Mouse (Mus musculus): ENCODE measurements at regions not wholly inside any gene's neighbourhood (a gene's known extent, or its start where the extent isn't known, plus 50 kb on each side); places are given as distances from the start of the nearest gene placed in this dataset.

DNA sequence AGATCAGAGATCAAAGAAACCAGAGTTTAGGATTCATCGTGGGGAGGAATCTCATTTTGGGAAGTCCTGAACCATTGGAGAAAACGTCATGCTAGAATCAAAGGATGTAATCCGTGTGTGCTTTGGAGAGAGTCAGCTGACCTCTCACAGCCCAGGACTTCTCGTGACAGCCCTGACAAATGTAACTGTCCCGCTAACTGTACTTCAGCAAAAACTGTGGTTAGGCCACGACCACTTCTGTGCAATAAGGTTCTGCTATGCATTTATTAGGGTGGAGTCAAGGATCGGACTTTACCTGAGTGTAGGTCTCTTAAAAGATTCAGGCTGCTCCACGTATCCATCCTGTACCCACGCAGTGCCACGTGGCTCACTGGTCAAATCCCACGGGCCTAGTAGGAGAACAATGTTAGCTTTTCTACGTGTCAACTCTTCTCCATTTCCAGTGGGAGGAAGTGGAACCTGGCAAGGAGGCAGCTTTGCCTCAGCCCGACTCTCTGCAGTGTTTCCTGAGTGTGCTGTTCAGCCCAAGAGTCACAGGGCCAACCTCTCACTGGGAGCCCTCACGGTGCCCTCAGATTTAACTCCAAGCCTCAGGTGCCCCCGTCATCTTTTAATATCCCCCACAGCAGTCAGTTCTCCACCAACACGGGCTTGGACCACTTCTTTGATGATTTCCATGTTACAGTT is 88.1 kb downstream of the Il12a start:
- Histone ChIP-seq H3K36me3 (ENCODE audit: control insufficient read depth, insufficient read depth, low read length) (no peaks in the 10 kb centered on the region), H3K9me3 (ENCODE audit: control insufficient read depth, low read length) (no peaks in the 10 kb centered on the region), H3K9ac (ENCODE audit: low read depth, low read length, severe bottlenecking) (no peak overlapping the region), H3K27me3 (ENCODE audit: control insufficient read depth, insufficient read depth, low read length) (no peaks in the 10 kb centered on the region), H3K4me1 (ENCODE audit: control insufficient read depth, insufficient read depth, low read length) (0 out of 2 replicates have a peak, but pooled peaks cover 2% of the 10 kb centered on the region), H3K4me3 (replicated peaks; ENCODE audit: low read length) (no peak overlapping the region), H3K4me2 (replicated peaks; ENCODE audit: low read depth, low read length, severe bottlenecking) (no peak overlapping the region), H3K27ac (replicated peaks; ENCODE audit: low read depth, low read length) (no peak overlapping the region)
- WGBS: 83% methylated on average over 16 of the region's 16 CpGs
- ATAC-seq (ENCODE audit: low FRiP score, low read depth): no peak
- no peak for TF ChIP-seq POLR2A (IDR thresholded peaks at IDR 0.05; ENCODE audit: borderline replicate concordance, extremely low read depth, insufficient read depth, insufficient read length)
- DNase-seq (ENCODE audit: low spot score): no peak

DNA sequence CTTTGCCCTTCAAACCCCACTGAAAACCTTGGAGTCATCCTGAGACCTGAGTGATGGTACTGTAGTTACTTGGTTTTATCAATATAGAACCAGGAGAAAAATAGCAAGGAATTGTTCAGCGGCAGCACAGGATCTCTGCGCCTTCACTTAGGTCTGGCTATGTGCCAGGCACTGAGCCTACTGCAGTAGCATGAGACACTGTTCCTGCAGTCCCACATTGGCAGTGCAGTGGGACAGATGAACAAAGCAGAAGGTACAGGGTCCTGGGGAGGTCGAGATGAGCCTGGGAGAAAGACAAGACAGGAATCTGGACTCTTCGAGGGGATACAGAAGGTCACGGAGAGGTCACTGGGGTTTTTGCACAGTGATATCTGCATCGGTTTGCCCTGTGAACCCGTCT is 88.5 kb upstream of the 1110032F04Rik start:
- Histone ChIP-seq H3K36me3 (ENCODE audit: control insufficient read depth, insufficient read depth, low read length) (no peaks in the 10 kb centered on the region), H3K27me3 (ENCODE audit: control insufficient read depth, insufficient read depth, low read length) (no peaks in the 10 kb centered on the region), H3K4me1 (ENCODE audit: control insufficient read depth, insufficient read depth, low read length) (0 out of 2 replicates have a peak, but pooled peaks cover 2% of the 10 kb centered on the region), H3K27ac (replicated peaks; ENCODE audit: low read depth, low read length) (no peak overlapping the region), H3K4me3 (replicated peaks; ENCODE audit: low read length) (no peak overlapping the region), H3K9me3 (ENCODE audit: control insufficient read depth, low read length) (no peaks in the 10 kb centered on the region), H3K9ac (ENCODE audit: low read depth, low read length, severe bottlenecking) (no peak overlapping the region), H3K4me2 (replicated peaks; ENCODE audit: low read depth, low read length, severe bottlenecking) (no peak overlapping the region)
- 51% methylated on average over 7 of the region's 7 CpGs for WGBS
- ATAC-seq (ENCODE audit: low FRiP score, low read depth) (no peak), DNase-seq (ENCODE audit: low spot score) (no peak)
- no peak for TF ChIP-seq POLR2A (IDR thresholded peaks at IDR 0.05; ENCODE audit: borderline replicate concordance, extremely low read depth, insufficient read depth, insufficient read length)

DNA sequence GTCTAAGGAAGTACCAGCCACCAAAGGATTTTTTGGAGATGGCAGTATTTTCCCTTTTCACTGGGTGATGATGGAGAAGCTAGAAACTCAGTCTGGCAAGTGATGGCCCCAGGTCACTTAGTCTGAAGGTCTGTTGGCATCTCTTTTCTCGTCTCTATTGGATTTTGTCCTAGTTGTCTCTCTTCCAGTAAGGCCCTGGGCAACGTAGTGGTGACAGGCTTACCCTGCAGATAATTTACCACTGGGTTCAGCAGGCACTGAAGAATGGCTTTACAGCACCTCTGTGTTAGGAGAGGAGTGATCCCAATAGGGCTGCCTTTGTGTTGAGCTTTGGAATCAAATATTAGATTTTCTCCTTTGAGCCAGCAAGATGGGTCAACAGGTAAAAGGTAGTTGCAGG is 87.9 kb upstream of the 1110032F04Rik start:
- H3K36me3 ChIP-seq (ENCODE audit: control insufficient read depth, insufficient read depth, low read length): no peaks in the 10 kb centered on the region
- 0 out of 2 replicates have a peak, but pooled peaks cover 2% of the 10 kb centered on the region for H3K4me1 ChIP-seq (ENCODE audit: control insufficient read depth, insufficient read depth, low read length)
- 19% methylated on average over 2 of the region's 2 CpGs for WGBS
- no peak overlapping the region for H3K27ac ChIP-seq (replicated peaks; ENCODE audit: low read depth, low read length)
- H3K9ac ChIP-seq (ENCODE audit: low read depth, low read length, severe bottlenecking): no peak overlapping the region
- no peaks in the 10 kb centered on the region for H3K27me3 ChIP-seq (ENCODE audit: control insufficient read depth, insufficient read depth, low read length)
- no peak for TF ChIP-seq POLR2A (IDR thresholded peaks at IDR 0.05; ENCODE audit: borderline replicate concordance, extremely low read depth, insufficient read depth, insufficient read length)
- no peak overlapping the region for H3K4me3 ChIP-seq (replicated peaks; ENCODE audit: low read length)
- H3K9me3 ChIP-seq (ENCODE audit: control insufficient read depth, low read length): no peaks in the 10 kb centered on the region
- no peak overlapping the region for H3K4me2 ChIP-seq (replicated peaks; ENCODE audit: low read depth, low read length, severe bottlenecking)
- DNase-seq (ENCODE audit: low spot score) (no peak), ATAC-seq (ENCODE audit: low FRiP score, low read depth) (no peak)

DNA sequence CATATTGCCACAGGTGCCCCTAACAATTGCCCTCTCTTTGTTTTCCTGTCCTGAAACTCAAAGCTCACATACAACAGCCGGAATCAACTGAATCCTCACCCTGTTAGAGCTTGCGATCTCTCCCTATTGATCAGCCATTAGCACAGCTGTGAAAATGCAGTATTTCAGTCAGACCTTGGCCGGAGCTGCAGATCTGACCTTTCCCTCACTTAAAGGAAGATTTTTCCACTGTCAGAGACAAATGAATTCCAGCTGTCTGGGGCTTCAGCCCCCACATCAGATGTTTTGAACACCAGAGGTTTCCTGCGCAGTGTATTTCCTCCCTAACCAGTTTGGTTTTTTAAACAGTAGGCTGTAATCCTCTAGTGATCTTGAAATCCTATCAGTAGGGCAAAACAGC is 87.0 kb upstream of the 1110032F04Rik start:
- H3K4me1 ChIP-seq (ENCODE audit: control insufficient read depth, insufficient read depth, low read length): 0 out of 2 replicates have a peak, but pooled peaks cover 2% of the 10 kb centered on the region
- H3K36me3 ChIP-seq (ENCODE audit: control insufficient read depth, insufficient read depth, low read length): no peaks in the 10 kb centered on the region
- no peak overlapping the region for H3K9ac ChIP-seq (ENCODE audit: low read depth, low read length, severe bottlenecking)
- H3K9me3 ChIP-seq (ENCODE audit: control insufficient read depth, low read length): no peaks in the 10 kb centered on the region
- no peak for TF ChIP-seq POLR2A (IDR thresholded peaks at IDR 0.05; ENCODE audit: borderline replicate concordance, extremely low read depth, insufficient read depth, insufficient read length)
- H3K27me3 ChIP-seq (ENCODE audit: control insufficient read depth, insufficient read depth, low read length): no peaks in the 10 kb centered on the region
- H3K4me2 ChIP-seq (replicated peaks; ENCODE audit: low read depth, low read length, severe bottlenecking): no peak overlapping the region
- DNase-seq (ENCODE audit: low spot score): peak; percentile 28
- no peak overlapping the region for H3K27ac ChIP-seq (replicated peaks; ENCODE audit: low read depth, low read length)
- ATAC-seq (ENCODE audit: low FRiP score, low read depth): no peak
- 17% methylated on average over 4 of the region's 4 CpGs for WGBS
- H3K4me3 ChIP-seq (replicated peaks; ENCODE audit: low read length): no peak overlapping the region

DNA sequence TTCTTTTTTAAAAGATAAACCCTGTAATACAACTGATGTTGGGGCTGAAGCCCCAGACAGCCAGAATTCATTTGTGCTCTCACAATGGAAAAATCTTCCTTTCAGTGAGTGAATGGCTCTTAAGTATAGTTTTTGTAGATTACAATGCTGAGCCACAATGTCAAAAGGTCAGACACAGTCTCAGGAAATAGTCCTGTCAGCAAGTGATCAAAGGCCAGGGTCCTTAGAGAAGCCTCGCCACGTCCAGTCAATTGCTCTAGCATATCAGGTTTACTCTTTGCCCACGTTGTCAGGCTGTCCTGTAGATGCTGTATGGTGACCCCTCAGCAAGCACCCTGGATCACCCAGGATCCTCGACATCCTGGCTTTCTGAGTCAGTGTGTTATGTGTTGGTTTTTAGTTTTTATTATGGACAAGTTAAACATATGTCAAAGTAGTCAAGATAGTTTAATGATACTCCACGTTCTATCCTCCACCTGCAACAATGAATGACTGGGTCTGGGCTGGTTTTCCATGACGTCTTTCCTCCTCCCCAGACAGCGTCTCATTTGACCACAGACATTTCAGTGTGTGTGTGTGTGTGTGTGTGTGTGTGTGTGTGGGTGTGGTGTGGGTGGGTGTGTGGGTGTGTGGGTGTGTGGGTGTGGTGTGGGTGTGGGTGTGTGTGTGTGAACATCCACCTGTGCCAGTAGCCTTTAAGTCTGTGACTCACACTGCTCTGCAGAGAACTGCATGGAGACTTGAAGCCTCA is 85.5 kb upstream of the 1110032F04Rik start:
- no peak for DNase-seq (ENCODE audit: low spot score)
- no peaks in the 10 kb centered on the region for H3K36me3 ChIP-seq (ENCODE audit: control insufficient read depth, insufficient read depth, low read length)
- no peaks in the 10 kb centered on the region for H3K9me3 ChIP-seq (ENCODE audit: control insufficient read depth, low read length)
- H3K4me3 ChIP-seq (replicated peaks; ENCODE audit: low read length): no peak overlapping the region
- H3K27ac ChIP-seq (replicated peaks; ENCODE audit: low read depth, low read length): no peak overlapping the region
- 47% methylated on average over 7 of the region's 7 CpGs for WGBS
- no peak for TF ChIP-seq POLR2A (IDR thresholded peaks at IDR 0.05; ENCODE audit: borderline replicate concordance, extremely low read depth, insufficient read depth, insufficient read length)
- no peaks in the 10 kb centered on the region for H3K27me3 ChIP-seq (ENCODE audit: control insufficient read depth, insufficient read depth, low read length)
- H3K4me2 ChIP-seq (replicated peaks; ENCODE audit: low read depth, low read length, severe bottlenecking): no peak overlapping the region
- no peak for ATAC-seq (ENCODE audit: low FRiP score, low read depth)
- no peak overlapping the region for H3K9ac ChIP-seq (ENCODE audit: low read depth, low read length, severe bottlenecking)
- 0 out of 2 replicates have a peak, but pooled peaks cover 2% of the 10 kb centered on the region for H3K4me1 ChIP-seq (ENCODE audit: control insufficient read depth, insufficient read depth, low read length)

All from limb, embryonic 14.5 days (tissue).